Mouse (Mus musculus): ENCODE results near the gene Foxo1.

GRCm38 (mm10) chr3:52327146-52327545, 59.0 kb downstream of the Foxo1 start:
- TF ChIP-seq CTCF (IDR thresholded peaks at IDR 0.05; ENCODE audit: low read depth) = no peak
- no peak for TF ChIP-seq EP300 (IDR thresholded peaks at IDR 0.05; ENCODE audit: low read depth)
